Mouse (Mus musculus) kidney, adult 2 months (tissue): ENCODE results near the gene Atp8b5. TPM values are rescaled to one million over a fixed set of nuclear protein-coding genes. Genes with fewer than 3 reads are reported as not detected.

Source experiments
- DNase-seq: peaks from one replicate; pipeline ENCODE4 v3.0.0; 2021
- H3K27ac ChIP-seq: fragments of 200-500 bp; 2 replicates; pipeline ENCODE4 v1.5.1; 2012; ENCODE audit warnings: low read depth, low read length, control low read depth, inconsistent platforms; ENCODE audit not compliant: insufficient read depth
- H3K27me3 ChIP-seq: fragments of 200-500 bp; replicated peaks from 2 replicates; pipeline ENCODE4 v1.6.1; 2012; ENCODE audit warnings: mild to moderate bottlenecking, moderate library complexity, low read length, inconsistent platforms; ENCODE audit not compliant: control insufficient read depth, insufficient read depth
- H3K36me3 ChIP-seq: fragments of 200-500 bp; 2 replicates; pipeline ENCODE4 v1.6.1; 2012; ENCODE audit warnings: mild to moderate bottlenecking, moderate library complexity, low read length, inconsistent platforms; ENCODE audit not compliant: control insufficient read depth, insufficient read depth
- H3K4me1 ChIP-seq: fragments of 200-500 bp; 2 replicates; pipeline ENCODE4 v1.6.1; 2011; ENCODE audit warnings: low read length; ENCODE audit not compliant: control insufficient read depth, insufficient read depth
- H3K4me3 ChIP-seq: fragments of 200-500 bp; 2 replicates; pipeline ENCODE4 v1.5.1; 2011; ENCODE audit warnings: mild to moderate bottlenecking, low read depth, low read length, control low read depth; ENCODE audit not compliant: insufficient read depth
- CTCF ChIP-seq: fragments of 200-500 bp; conservative IDR thresholded peaks from 2 replicates; pipeline ENCODE4 v1.5.1; 2011; ENCODE audit warnings: low read depth, mild to moderate bottlenecking, control low read depth, low read length, moderate library complexity, mixed read lengths; ENCODE audit not compliant: insufficient read depth, insufficient read length
- POLR2A ChIP-seq: fragments of 200-500 bp; IDR thresholded peaks from one replicate; pipeline ENCODE4 v1.6.1; 2011; ENCODE audit warnings: low read depth, low read length, control low read depth
- WGBS: fragments of 180-500 bp; shearing (Covaris S2); methylation state at CpG from one replicate; pipeline ENCODE4 v1.1.7; 2018; 5-methylcytosine and 5-hydroxymethylcytosine counted together
- polyA plus RNA-seq: library from polyadenylated mRNA; depleted of rRNA; stranded (reverse); fragments of >200 nt; gene quantifications from 2 replicates; pipeline ENCODE4 v1.2.3, GENCODE M21; 2012

Atp8b5 gene
- polyA plus RNA-seq, 1 experiment: 0.38 TPM

- 54% methylated on average over 12 of the region's 12 CpGs for WGBS
- TF ChIP-seq CTCF (no peak), POLR2A (no peak)
- DNase-seq: no peak
- peaks cover 7% of the 10 kb centered on the region for H3K4me1 ChIP-seq
- H3K27me3 ChIP-seq: no peaks in the 10 kb centered on the region
- no peaks in the 10 kb centered on the region for H3K36me3 ChIP-seq
- peak overlapping the region; percentile 48 for H3K4me3 ChIP-seq
- peak overlapping the region; percentile 49 for H3K27ac ChIP-seq
Observed at GRCm38 (mm10) chr4:43407071-43407920, 140.3 kb downstream of the Atp8b5 start.

- Histone ChIP-seq H3K27me3 (no peaks in the 10 kb centered on the region), H3K4me3 (no peak overlapping the region), H3K4me1 (peaks cover 9% of the 10 kb centered on the region), H3K27ac (no peak overlapping the region), H3K36me3 (no peaks in the 10 kb centered on the region)
- DNase-seq: no peak
- whole genome bisulfite sequencing: 91% methylated on average over 14 of the region's 14 CpGs
- no peak for TF ChIP-seq CTCF
- TF ChIP-seq POLR2A: no peak
Observed at GRCm38 (mm10) chr4:43414761-43415160, 147.8 kb downstream of the Atp8b5 start.

GRCm38 (mm10) chr4:43415221-43416070 lies 148.5 kb downstream of the Atp8b5 start:
- DNase-seq: no peak
- TF ChIP-seq POLR2A: no peak
- no peak for TF ChIP-seq CTCF
- Histone ChIP-seq H3K4me1 (peaks cover 14% of the 10 kb centered on the region), H3K36me3 (no peaks in the 10 kb centered on the region), H3K27ac (no peak overlapping the region), H3K4me3 (no peak overlapping the region), H3K27me3 (no peaks in the 10 kb centered on the region)
- WGBS: 85% methylated on average over 29 of the region's 29 CpGs

GRCm38 (mm10) chr4:43416071-43416490 lies 149.1 kb downstream of the Atp8b5 start:
- no peaks in the 10 kb centered on the region for H3K27me3 ChIP-seq
- DNase-seq: no peak
- TF ChIP-seq CTCF (no peak), POLR2A (no peak)
- H3K4me3 ChIP-seq: no peak overlapping the region
- H3K27ac ChIP-seq: no peak overlapping the region
- 97% methylated on average over 22 of the region's 22 CpGs for WGBS
- peaks cover 14% of the 10 kb centered on the region for H3K4me1 ChIP-seq
- H3K36me3 ChIP-seq: no peaks in the 10 kb centered on the region

- Histone ChIP-seq H3K27ac (peak overlapping the region; percentile 80), H3K4me3 (no peak overlapping the region), H3K4me1 (peaks cover 14% of the 10 kb centered on the region), H3K36me3 (no peaks in the 10 kb centered on the region; the same call in 1 of the 2 replicates), H3K27me3 (no peaks in the 10 kb centered on the region)
- TF ChIP-seq CTCF: no peak
- TF ChIP-seq POLR2A: no peak
- WGBS: 47% methylated on average over 16 of the region's 16 CpGs
- DNase-seq: no peak
Observed at GRCm38 (mm10) chr4:43417269-43418062, 150.5 kb downstream of the Atp8b5 start.

- peak overlapping the region; percentile 80; the same call in 1 of the 2 replicates for H3K27ac ChIP-seq
- DNase-seq: no peak
- H3K27me3 ChIP-seq: no peaks in the 10 kb centered on the region
- peaks cover 14% of the 10 kb centered on the region for H3K4me1 ChIP-seq
- no peak for TF ChIP-seq POLR2A
- TF ChIP-seq CTCF: no peak
- WGBS: 43% methylated on average over 4 of the region's 4 CpGs
- H3K4me3 ChIP-seq: no peak overlapping the region
- H3K36me3 ChIP-seq: no peaks in the 10 kb centered on the region; the same call in 1 of the 2 replicates
Observed at GRCm38 (mm10) chr4:43418450-43418849, 151.5 kb downstream of the Atp8b5 start.
